In the genomic region with DNA sequence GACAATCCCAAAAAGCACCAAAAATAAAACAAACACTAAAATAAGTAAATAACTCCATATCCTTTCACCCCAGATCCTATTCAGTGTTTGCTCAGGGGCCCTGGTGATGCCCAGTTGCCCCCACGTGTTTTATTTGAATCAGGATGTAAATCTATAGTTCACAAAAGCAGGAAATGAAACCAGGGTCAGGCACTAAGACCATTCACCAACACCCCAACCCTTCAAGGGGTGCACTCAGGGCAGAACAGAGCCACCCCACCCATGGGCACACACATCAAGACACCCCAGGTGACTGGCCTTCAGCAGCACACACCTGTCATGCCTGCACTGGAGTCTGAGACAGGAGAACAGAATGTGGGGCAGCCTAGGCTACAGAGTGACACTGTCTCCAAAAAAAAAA, we compare ENCODE assay signal across 25 mouse cellular contexts. TPM values are rescaled to one million over a fixed set of nuclear protein-coding genes. Genes with fewer than 3 reads are reported as not detected.
DNase-seq lines count a peak whose midpoint lies in the region; ATAC-seq and TF ChIP-seq lines count a peak whose summit lies in the region.
"Had no signal": no experiment of that assay in that cellular context is flagged by ENCODE, and none has a peak within 500 bp of the region (broad histone marks: within the 10 kb centered on the region; RNA-seq: fewer than 3 reads in every experiment).

No protein-coding gene starts in this region.

- TF ChIP-seq POLR2A in bone marrow, adult 2 months (IDR thresholded peaks at IDR 0.05; ENCODE audit: borderline replicate concordance, control insufficient read depth, low read depth, low read length), result no peak

- H3K36me3 ChIP-seq in intestine, postnatal 0 days (ENCODE audit: control insufficient read depth, insufficient read depth), result peaks cover 53% of the 10 kb centered on the region
- peaks cover 17% of the 10 kb centered on the region for H3K36me3 ChIP-seq in intestine, embryonic 16.5 days (ENCODE audit: control insufficient read depth, insufficient read depth, low read length)
- H3K36me3 ChIP-seq in neural tube, embryonic 11.5 days (ENCODE audit: control insufficient read depth, insufficient read depth, low read length), result peaks cover 6% of the 10 kb centered on the region

- no peak overlapping the region for H3K4me3 ChIP-seq in intestine, postnatal 0 days (ENCODE audit: low read depth, low read length)
- no peak overlapping the region for H3K4me3 ChIP-seq in intestine, embryonic 16.5 days (ENCODE audit: low read length)
- H3K4me3 ChIP-seq in neural tube, embryonic 11.5 days (ENCODE audit: low read depth, low read length), result no peak overlapping the region
- no peak overlapping the region for H3K4me3 ChIP-seq in bone marrow, adult 2 months (replicated peaks; ENCODE audit: control insufficient read depth, low read depth, low read length)
- H3K4me3 ChIP-seq: limb, embryonic 12.5 days; liver, embryonic 15.5 days; megakaryocyte, embryonic 14.5 days; stomach, embryonic 15.5 days had no signal

- H3K27me3 ChIP-seq in intestine, postnatal 0 days (replicated peaks; ENCODE audit: control insufficient read depth, insufficient read depth, low read length), result no peaks in the 10 kb centered on the region
- H3K27me3 ChIP-seq in intestine, embryonic 16.5 days (replicated peaks; ENCODE audit: control insufficient read depth, insufficient read depth, low read length), result no peaks in the 10 kb centered on the region
- no peaks in the 10 kb centered on the region for H3K27me3 ChIP-seq in neural tube, embryonic 11.5 days (ENCODE audit: control insufficient read depth, insufficient read depth, low read length)
- H3K27me3 ChIP-seq: limb, embryonic 12.5 days; liver, embryonic 15.5 days; megakaryocyte, embryonic 14.5 days; stomach, embryonic 15.5 days had no signal

- H3K9ac ChIP-seq in intestine, postnatal 0 days (ENCODE audit: low read depth, low read length), result no peak overlapping the region
- no peak overlapping the region for H3K9ac ChIP-seq in intestine, embryonic 16.5 days (ENCODE audit: low read depth, low read length)
- no peak overlapping the region for H3K9ac ChIP-seq in neural tube, embryonic 11.5 days (ENCODE audit: low read length)
- H3K9ac ChIP-seq: forebrain, postnatal 0 days; limb, embryonic 12.5 days; liver, embryonic 15.5 days; stomach, embryonic 15.5 days had no signal

- H3K27ac ChIP-seq in intestine, postnatal 0 days (ENCODE audit: low read depth, low read length), result 0 out of 2 replicates have a peak overlapping the region, but pooled peaks have one; percentile 31
- no peak overlapping the region for H3K27ac ChIP-seq in intestine, embryonic 16.5 days (ENCODE audit: low read length)
- peak overlapping the region; percentile 96; the same call in 1 of the 2 replicates for H3K27ac ChIP-seq in neural tube, embryonic 11.5 days (ENCODE audit: low read depth, low read length)
- 0 out of 2 replicates have a peak overlapping the region, but pooled peaks have one; percentile 5 for H3K27ac ChIP-seq in bone marrow, adult 2 months (ENCODE audit: control insufficient read depth, insufficient read depth, low read depth, low read length, poor library complexity)
- H3K27ac ChIP-seq: kidney, postnatal 0 days; limb, embryonic 12.5 days; liver, embryonic 15.5 days; stomach, embryonic 15.5 days had no signal

- DNase-seq in neural tube, embryonic 11.5 days (ENCODE audit: low spot score), result no peak
- no peak for DNase-seq in neural tube, embryonic 10.5 days (ENCODE audit: extremely low spot score, low spot score)
- no peak for DNase-seq in ovary, adult 18-20 months (ENCODE audit: low spot score)
- DNase-seq: adrenal gland, adult 8-10 months; cerebellum, adult 11 months; cerebellum, postnatal 10 days; forebrain, postnatal 0 days; heart, postnatal 10 days; kidney, adult 18-20 months; lung, postnatal 10 days; right cerebral cortex, adult 18-20 months; thymus, adult 18-20 months had no signal

- 31% methylated on average over 1 of the region's 1 CpGs for WGBS in intestine, postnatal 0 days
- WGBS in intestine, embryonic 16.5 days, result 68% methylated on average over 1 of the region's 1 CpGs
- WGBS in neural tube, embryonic 11.5 days, result 68% methylated on average over 1 of the region's 1 CpGs
- WGBS in bone marrow, adult 2 months, result 26% methylated on average over 1 of the region's 1 CpGs

- no peak overlapping the region for H3K4me2 ChIP-seq in intestine, postnatal 0 days (replicated peaks; ENCODE audit: low read depth)
- H3K4me2 ChIP-seq in intestine, embryonic 16.5 days (ENCODE audit: low read depth, low read length), result no peak overlapping the region
- H3K4me2 ChIP-seq in neural tube, embryonic 11.5 days (ENCODE audit: low read depth), result no peak overlapping the region
- H3K4me2 ChIP-seq: heart, embryonic 11.5 days; limb, embryonic 12.5 days; liver, embryonic 15.5 days; stomach, embryonic 15.5 days had no signal

- ATAC-seq in intestine, postnatal 0 days, result no peak
- ATAC-seq in intestine, embryonic 16.5 days, result no peak
- no peak for ATAC-seq in neural tube, embryonic 11.5 days (ENCODE audit: insufficient read depth, low FRiP score, low TSS enrichment)
- peak; percentile 51 for ATAC-seq in megakaryocyte, adult 5-6 weeks (ENCODE audit: poor library complexity, severe bottlenecking)
- ATAC-seq: forebrain, postnatal 0 days; hindbrain, embryonic 16.5 days had no signal

- no peak for TF ChIP-seq CTCF in intestine, postnatal 0 days (IDR thresholded peaks at IDR 0.05; ENCODE audit: low read depth)
- no peak for TF ChIP-seq CTCF in bone marrow, adult 2 months (IDR thresholded peaks at IDR 0.05; ENCODE audit: control insufficient read depth, insufficient read depth, low read length)

- no peaks in the 10 kb centered on the region for H3K9me3 ChIP-seq in intestine, postnatal 0 days (ENCODE audit: control insufficient read depth)
- no peaks in the 10 kb centered on the region for H3K9me3 ChIP-seq in intestine, embryonic 16.5 days (ENCODE audit: control insufficient read depth, low read length)
- no peaks in the 10 kb centered on the region for H3K9me3 ChIP-seq in neural tube, embryonic 11.5 days (ENCODE audit: control insufficient read depth, low read length)
- H3K9me3 ChIP-seq: limb, embryonic 12.5 days; liver, embryonic 15.5 days; megakaryocyte, embryonic 14.5 days; stomach, embryonic 15.5 days had no signal

- 0 out of 2 replicates have a peak, but pooled peaks cover 8% of the 10 kb centered on the region for H3K4me1 ChIP-seq in intestine, postnatal 0 days (replicated peaks; ENCODE audit: control insufficient read depth, insufficient read depth, low read length)
- peaks cover 38% of the 10 kb centered on the region for H3K4me1 ChIP-seq in intestine, embryonic 16.5 days (ENCODE audit: control insufficient read depth, insufficient read depth, low read length)
- H3K4me1 ChIP-seq in neural tube, embryonic 11.5 days (ENCODE audit: control insufficient read depth, insufficient read depth, low read length), result peaks cover 37% of the 10 kb centered on the region
- H3K4me1 ChIP-seq in bone marrow, adult 2 months (ENCODE audit: control insufficient read depth, insufficient read depth, low read length), result no peaks in the 10 kb centered on the region; the same call in 1 of the 2 replicates

RNA-seq across cellular contexts. Expression of a gene that starts 6.1 kb away (rescaled TPM):
- polyA plus RNA-seq in intestine, postnatal 0 days (2015; fragmentation: Nextera tagmentation; extraction: Ambion mirVana), result 79.0 and 92.1 TPM in 2 replicates
- polyA plus RNA-seq in intestine, embryonic 16.5 days (2015; fragmentation: Nextera tagmentation; extraction: Ambion mirVana), result 88.3 and 101 TPM in 2 replicates
- polyA plus RNA-seq in neural tube, embryonic 11.5 days (2014; fragmentation: Nextera tagmentation; extraction: Ambion mirVana), result 246 and 268 TPM in 2 replicates
- polyA plus RNA-seq in bone marrow, adult 2 months (2011; ENCODE audit: insufficient read depth, insufficient read length, low replicate concordance, missing spikeins), result 4.3 and 21.1 TPM in 2 replicates
- 5.7 and 6.8 TPM in 2 replicates for total RNA-seq in megakaryocyte, adult 5-6 weeks (2015)
- total RNA-seq in megakaryocyte, adult 5-6 weeks (2017), result 1.5 and 4.0 TPM in 2 replicates

RNA-seq across cellular contexts. Expression of a gene that starts 18.9 kb away (rescaled TPM):
- polyA plus RNA-seq in intestine, postnatal 0 days (2015; fragmentation: Nextera tagmentation; extraction: Ambion mirVana), result 181 and 182 TPM in 2 replicates
- polyA plus RNA-seq in intestine, embryonic 16.5 days (2015; fragmentation: Nextera tagmentation; extraction: Ambion mirVana), result 228 and 246 TPM in 2 replicates
- polyA plus RNA-seq in neural tube, embryonic 11.5 days (2014; fragmentation: Nextera tagmentation; extraction: Ambion mirVana), result 298 and 301 TPM in 2 replicates
- polyA plus RNA-seq in bone marrow, adult 2 months (2011; ENCODE audit: insufficient read depth, insufficient read length, low replicate concordance, missing spikeins), result 69.2 and 119 TPM in 2 replicates
- 82.1 and 84.4 TPM in 2 replicates for total RNA-seq in megakaryocyte, adult 5-6 weeks (2015)
- total RNA-seq in megakaryocyte, adult 5-6 weeks (2017), result 106 and 151 TPM in 2 replicates

RNA-seq across cellular contexts. Expression of a gene that starts 21.9 kb away (rescaled TPM):
- polyA plus RNA-seq in intestine, postnatal 0 days (2015; fragmentation: Nextera tagmentation; extraction: Ambion mirVana), result 1.7 and 1.9 TPM in 2 replicates
- polyA plus RNA-seq in intestine, embryonic 16.5 days (2015; fragmentation: Nextera tagmentation; extraction: Ambion mirVana), result 3.6 and 3.7 TPM in 2 replicates
- polyA plus RNA-seq in neural tube, embryonic 11.5 days (2014; fragmentation: Nextera tagmentation; extraction: Ambion mirVana), result 0.28 TPM in 1 of 2 replicates, not detected in the other
- 3.1 TPM in 1 of 2 replicates, not detected in the other for polyA plus RNA-seq in bone marrow, adult 2 months (2011; ENCODE audit: insufficient read depth, insufficient read length, low replicate concordance, missing spikeins)
- total RNA-seq in megakaryocyte, adult 5-6 weeks (2015), result not detected in 2 replicates
- not detected in 2 replicates for total RNA-seq in megakaryocyte, adult 5-6 weeks (2017)
- total RNA-seq: layer of hippocampus, postnatal 14 days; left cerebral cortex, postnatal 10 days had no signal

RNA-seq across cellular contexts. Expression of a gene that starts 38.2 kb away (rescaled TPM):
- 2.1 and 2.2 TPM in 2 replicates for polyA plus RNA-seq in intestine, postnatal 0 days (2015; fragmentation: Nextera tagmentation; extraction: Ambion mirVana)
- 2.9 and 3.0 TPM in 2 replicates for polyA plus RNA-seq in intestine, embryonic 16.5 days (2015; fragmentation: Nextera tagmentation; extraction: Ambion mirVana)
- polyA plus RNA-seq in neural tube, embryonic 11.5 days (2014; fragmentation: Nextera tagmentation; extraction: Ambion mirVana), result 0.85 and 1.2 TPM in 2 replicates
- 3.4 and 18.8 TPM in 2 replicates for polyA plus RNA-seq in bone marrow, adult 2 months (2011; ENCODE audit: insufficient read depth, insufficient read length, low replicate concordance, missing spikeins)
- total RNA-seq in megakaryocyte, adult 5-6 weeks (2015), result 62.2 and 64.6 TPM in 2 replicates
- total RNA-seq in megakaryocyte, adult 5-6 weeks (2017), result 29.3 and 33.8 TPM in 2 replicates

RNA-seq across cellular contexts. Expression of a gene that starts 44.6 kb away (rescaled TPM):
- polyA plus RNA-seq in intestine, postnatal 0 days (2015; fragmentation: Nextera tagmentation; extraction: Ambion mirVana), result 114 and 121 TPM in 2 replicates
- 37.3 and 52.2 TPM in 2 replicates for polyA plus RNA-seq in intestine, embryonic 16.5 days (2015; fragmentation: Nextera tagmentation; extraction: Ambion mirVana)
- polyA plus RNA-seq in neural tube, embryonic 11.5 days (2014; fragmentation: Nextera tagmentation; extraction: Ambion mirVana), result 167 and 171 TPM in 2 replicates
- 48.1 and 58.0 TPM in 2 replicates for polyA plus RNA-seq in bone marrow, adult 2 months (2011; ENCODE audit: insufficient read depth, insufficient read length, low replicate concordance, missing spikeins)
- 26.7 and 44.1 TPM in 2 replicates for total RNA-seq in megakaryocyte, adult 5-6 weeks (2015)
- 24.0 and 28.9 TPM in 2 replicates for total RNA-seq in megakaryocyte, adult 5-6 weeks (2017)
